Comparison of ENCODE assay signal across 25 mouse cellular contexts in genomic region chr1:52640736-52641135, GRCm38 (mm10).
"Had no signal": no experiment of that assay in that cellular context is flagged by ENCODE, and none has a peak within 500 bp of the region (broad histone marks: within the 10 kb centered on the region; RNA-seq: fewer than 3 reads in every experiment).

No protein-coding gene starts in this region.

- H3K4me1 ChIP-seq: heart, embryonic 10.5 days; hindbrain, embryonic 13.5 days; hindbrain, embryonic 15.5 days; kidney, embryonic 15.5 days; limb, embryonic 10.5 days; limb, embryonic 12.5 days; liver, embryonic 13.5 days had no signal

- ATAC-seq: hindbrain, postnatal 0 days; intestine, embryonic 16.5 days had no signal

- DNase-seq: gastrocnemius, postnatal 14 days; gastrocnemius, postnatal 36 days; heart, adult 18-20 months; heart, postnatal 10 days; heart, postnatal 36 days; kidney, adult 11 months; kidney, adult 2 months; kidney, adult 9 months; kidney, postnatal 14 days; kidney, postnatal 36 days; layer of hippocampus, adult 9-11 months; layer of hippocampus, postnatal 36 days; liver; liver, embryonic 13.5 days had no signal

- H3K4me3 ChIP-seq: heart, embryonic 10.5 days; heart, embryonic 12.5 days; hindbrain, embryonic 13.5 days; hindbrain, embryonic 15.5 days; kidney, embryonic 15.5 days; limb, embryonic 10.5 days; limb, embryonic 12.5 days; liver, embryonic 13.5 days had no signal

- H3K9me3 ChIP-seq: heart, embryonic 10.5 days; heart, embryonic 12.5 days; hindbrain, embryonic 13.5 days; hindbrain, embryonic 15.5 days; kidney, embryonic 15.5 days; limb, embryonic 10.5 days; limb, embryonic 12.5 days; liver, embryonic 13.5 days had no signal

- H3K27me3 ChIP-seq: heart, embryonic 12.5 days; hindbrain, embryonic 13.5 days; hindbrain, embryonic 15.5 days; kidney, embryonic 15.5 days; limb, embryonic 12.5 days; liver, embryonic 13.5 days had no signal

- H3K9ac ChIP-seq: heart, embryonic 12.5 days; hindbrain, embryonic 13.5 days; hindbrain, embryonic 15.5 days; kidney, embryonic 15.5 days; limb, embryonic 12.5 days; liver, embryonic 13.5 days had no signal

- H3K27ac ChIP-seq: heart, embryonic 10.5 days; hindbrain, embryonic 13.5 days; hindbrain, embryonic 15.5 days; hindbrain, postnatal 0 days; kidney, embryonic 15.5 days; kidney, postnatal 0 days; limb, embryonic 10.5 days; limb, embryonic 12.5 days; liver, embryonic 13.5 days had no signal

- H3K4me2 ChIP-seq: heart, embryonic 12.5 days; hindbrain, embryonic 13.5 days; hindbrain, embryonic 15.5 days; kidney, embryonic 15.5 days; limb, embryonic 12.5 days; liver, embryonic 11.5 days; liver, embryonic 13.5 days had no signal
